Mouse (Mus musculus) heart, postnatal 0 days (tissue): ENCODE data around the gene Unk.

Experiments used
- CTCF ChIP-seq: IDR thresholded peaks from 2 replicates; pipeline ENCODE4 v1.5.1; 2016; ENCODE audit warnings: antibody characterized with exemption, control low read depth, low read depth
- EP300 ChIP-seq: IDR thresholded peaks from 2 replicates; pipeline ENCODE4 v1.6.1; 2016; ENCODE audit warnings: antibody characterized with exemption, low read depth

DNA sequence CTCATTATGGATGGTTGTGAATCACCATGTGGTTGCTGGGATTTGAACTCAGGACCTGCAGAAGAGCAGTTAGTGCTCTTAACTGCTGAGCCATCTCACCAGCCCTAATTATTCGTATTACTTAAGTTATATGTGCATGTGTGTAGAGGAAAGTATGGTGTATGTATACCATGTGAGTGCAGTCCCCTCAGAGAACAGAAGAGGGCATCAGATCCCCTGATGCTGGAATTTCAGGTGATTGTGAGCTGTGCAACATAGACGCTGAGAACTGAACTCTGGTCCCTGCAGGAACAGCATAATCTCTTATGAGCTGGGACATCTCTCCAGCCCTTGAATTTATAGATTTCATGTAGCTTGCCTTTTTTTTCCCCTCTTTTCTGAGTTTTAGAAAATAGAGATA lies 11.7 kb downstream of the Unk start:
- TF ChIP-seq CTCF: no peak
- TF ChIP-seq EP300: no peak
